23 mouse cellular contexts compared by ENCODE assay signal in genomic region chr9:67845012-67845411, GRCm38 (mm10). TPM values are rescaled to one million over a fixed set of nuclear protein-coding genes. Genes with fewer than 3 reads are reported as not detected.
DNase-seq lines count a peak whose midpoint lies in the region; ATAC-seq and TF ChIP-seq lines count a peak whose summit lies in the region.
"Had no signal": no experiment of that assay in that cellular context is flagged by ENCODE, and none has a peak within 500 bp of the region (broad histone marks: within the 10 kb centered on the region; RNA-seq: fewer than 3 reads in every experiment).

No protein-coding gene starts in this region.

- no peaks in the 10 kb centered on the region for H3K9me3 ChIP-seq in liver, embryonic 12.5 days (replicated peaks)
- H3K9me3 ChIP-seq: embryonic facial prominence, embryonic 10.5 days; heart, embryonic 13.5 days; hindbrain, embryonic 10.5 days; lung, embryonic 15.5 days; midbrain, embryonic 12.5 days had no signal

- no peaks in the 10 kb centered on the region; the same call in 1 of the 2 replicates for H3K36me3 ChIP-seq in heart, adult 2 months (ENCODE audit: control insufficient read depth, insufficient read depth, low read length)
- no peaks in the 10 kb centered on the region for H3K36me3 ChIP-seq in thymus, adult 2 months (ENCODE audit: control insufficient read depth, insufficient read depth, low read length)
- peaks cover 24% of the 10 kb centered on the region for H3K36me3 ChIP-seq in liver, embryonic 12.5 days
- H3K36me3 ChIP-seq: embryonic facial prominence, embryonic 10.5 days; heart, embryonic 13.5 days; hindbrain, embryonic 10.5 days; lung, embryonic 15.5 days; midbrain, embryonic 12.5 days had no signal

- H3K4me3 ChIP-seq in heart, adult 2 months, result no peak overlapping the region
- no peak overlapping the region for H3K4me3 ChIP-seq in thymus, adult 2 months (ENCODE audit: control insufficient read depth, insufficient read depth, low read length)
- no peak overlapping the region for H3K4me3 ChIP-seq in liver, embryonic 12.5 days
- H3K4me3 ChIP-seq: embryonic facial prominence, embryonic 10.5 days; erythroblast, embryonic 14.5 days; heart, embryonic 13.5 days; hindbrain, embryonic 10.5 days; lung, embryonic 15.5 days; midbrain, embryonic 12.5 days; myocyte had no signal

- H3K4me1 ChIP-seq in heart, adult 2 months (ENCODE audit: control insufficient read depth, insufficient read depth, low read length), result peaks cover 19% of the 10 kb centered on the region
- H3K4me1 ChIP-seq in thymus, adult 2 months (replicated peaks; ENCODE audit: control insufficient read depth, insufficient read depth, low read length), result peaks cover 18% of the 10 kb centered on the region
- H3K4me1 ChIP-seq in liver, embryonic 12.5 days, result peaks cover 87% of the 10 kb centered on the region

- intact Hi-C loops in heart, adult 2 months (cut with DNase I), result no loop called here
- intact Hi-C loops in heart, postnatal 14 days (cut with DNase I), result no loop called here

- DNase-seq in heart, adult 2 months, result no peak
- DNase-seq in heart, postnatal 14 days, result no peak
- no peak for DNase-seq in thymus, adult 2 months
- DNase-seq in thymus, postnatal 25 days, result no peak
- DNase-seq in cerebellum, postnatal 14 days, result no peak
- no peak for DNase-seq in kidney, postnatal 4 days
- DNase-seq in right cerebral cortex, adult 2 months (ENCODE audit: low spot score in 2 of 2), result no peak
- DNase-seq: adrenal gland, postnatal 36 days; gastrocnemius, postnatal 25 days; left cerebral cortex, postnatal 4 days had no signal

- no peak for TF ChIP-seq CTCF in heart, adult 2 months (IDR thresholded peaks at IDR 0.05)
- no peak for TF ChIP-seq CTCF in thymus, adult 2 months (IDR thresholded peaks at IDR 0.05; ENCODE audit: borderline replicate concordance, control insufficient read depth, extremely low read depth, insufficient read depth, low read length, poor library complexity)

- H3K27ac ChIP-seq in heart, adult 2 months, result 0 out of 2 replicates have a peak overlapping the region, but pooled peaks have one; percentile 20
- peak overlapping the region; percentile 90 for H3K27ac ChIP-seq in thymus, adult 2 months (ENCODE audit: control insufficient read depth, insufficient read depth, low read length)
- H3K27ac ChIP-seq in liver, embryonic 12.5 days, result peak overlapping the region; percentile 30; the same call in 1 of the 2 replicates
- H3K27ac ChIP-seq: embryonic facial prominence, embryonic 10.5 days; heart, embryonic 13.5 days; hindbrain, embryonic 10.5 days; kidney, postnatal 0 days; lung, embryonic 15.5 days; midbrain, embryonic 12.5 days; stomach, postnatal 0 days had no signal

- H3K4me2 ChIP-seq in liver, embryonic 12.5 days, result peak overlapping the region; percentile 78; the same call in 1 of the 2 replicates
- H3K4me2 ChIP-seq: heart, embryonic 13.5 days; lung, embryonic 15.5 days; midbrain, embryonic 12.5 days had no signal

- no peak for TF ChIP-seq EP300 in heart, adult 2 months (IDR thresholded peaks at IDR 0.05; ENCODE audit: insufficient read depth, low read depth, low read length)

- H3K27me3 ChIP-seq in heart, adult 2 months (ENCODE audit: control insufficient read depth, insufficient read depth, low read length), result no peaks in the 10 kb centered on the region
- no peaks in the 10 kb centered on the region for H3K27me3 ChIP-seq in thymus, adult 2 months (ENCODE audit: control insufficient read depth, insufficient read depth, low read length)
- no peaks in the 10 kb centered on the region for H3K27me3 ChIP-seq in liver, embryonic 12.5 days (replicated peaks)
- H3K27me3 ChIP-seq: heart, embryonic 13.5 days; lung, embryonic 15.5 days; midbrain, embryonic 12.5 days had no signal

- no peak for ATAC-seq in liver, embryonic 12.5 days
- ATAC-seq: intestine, postnatal 0 days had no signal

- 68% methylated on average over 4 of the region's 4 CpGs for WGBS in heart, adult 2 months
- WGBS in thymus, adult 2 months, result 81% methylated on average over 4 of the region's 4 CpGs
- WGBS in liver, embryonic 12.5 days (ENCODE audit: insufficient replicate concordance), result 65% methylated on average over 4 of the region's 4 CpGs

- peaks cover 5% of the 10 kb centered on the region for H3K79me2 ChIP-seq in heart, adult 2 months (replicated peaks; ENCODE audit: control insufficient read depth, insufficient read depth, low read length)

- H3K9ac ChIP-seq in heart, adult 2 months (ENCODE audit: low read depth, low read length), result no peak overlapping the region
- no peak overlapping the region for H3K9ac ChIP-seq in liver, embryonic 12.5 days
- H3K9ac ChIP-seq: heart, embryonic 13.5 days; lung, embryonic 15.5 days; midbrain, embryonic 12.5 days had no signal

- TF ChIP-seq POLR2A in heart, adult 2 months (IDR thresholded peaks at IDR 0.05; ENCODE audit: insufficient read depth, low read depth, low read length), result no peak
- TF ChIP-seq POLR2A in thymus, adult 2 months (IDR thresholded peaks at IDR 0.05; ENCODE audit: control insufficient read depth, extremely low read depth, insufficient read depth, low read length, poor library complexity), result no peak

RNA-seq across cellular contexts. Expression of gene Vps13c, which starts 4.8 kb away (rescaled TPM):
- total RNA-seq in heart, adult 2 months (2021), result 10 to 100 TPM; 41.1 to 51.1 TPM
- 6.5 and 13.2 TPM in 2 replicates for polyA plus RNA-seq in heart, adult 2 months (2012; rRNA removed)
- total RNA-seq in heart, postnatal 14 days (2021), result 10 to 100 TPM; 37.8 to 38.0 TPM
- polyA plus RNA-seq in thymus, adult 2 months (2012; rRNA removed), result 14.1 and 14.5 TPM in 2 replicates
- 9.7 and 11.7 TPM in 2 replicates for polyA plus RNA-seq in liver, embryonic 12.5 days (2016; fragmentation: Nextera tagmentation; extraction: Ambion mirVana)

RNA-seq across cellular contexts. Expression of gene C2cd4a, which starts 12.9 kb away (rescaled TPM):
- total RNA-seq in heart, adult 2 months (2021), result not detected
- polyA plus RNA-seq in heart, adult 2 months (2012; rRNA removed), result 0.08 TPM in 1 of 2 replicates, not detected in the other
- not detected for total RNA-seq in heart, postnatal 14 days (2021)
- 0.46 and 1.3 TPM in 2 replicates for polyA plus RNA-seq in thymus, adult 2 months (2012; rRNA removed)
- polyA plus RNA-seq in liver, embryonic 12.5 days (2016; fragmentation: Nextera tagmentation; extraction: Ambion mirVana), result 6.4 and 6.5 TPM in 2 replicates
- total RNA-seq: adrenal gland, postnatal 36 days; left cerebral cortex, postnatal 4 days; neutrophil, adult 5-6 weeks had no signal
- polyA plus RNA-seq: activated CD4-positive, CD25-positive, alpha-beta regulatory T cell, adult 4 months; embryonic facial prominence, embryonic 10.5 days; hindbrain, embryonic 10.5 days; myocyte had no signal

Comparison
In these comparisons a context has a peak if more than half of its experiments do, and no peak if none do; other contexts are left out.
1. H3K27ac ChIP-seq: peak in every context shown above with its lines; median percentile 90 in thymus, adult 2 months; 30 in liver, embryonic 12.5 days; 20 in heart, adult 2 months.